Mouse (Mus musculus) midbrain, embryonic 10.5 days (tissue): ENCODE data around the gene Gadd45a. TPM values are rescaled to one million over a fixed set of nuclear protein-coding genes. Genes with fewer than 3 reads are reported as not detected.
"Not testable (repeated sequence)": the region's sequence is repeated elsewhere in the genome, so short reads cannot be mapped to it uniquely, and the experiment has no call there.

ENCODE experiments used
- DNase-seq: peaks from one replicate; pipeline ENCODE4 v3.0.0-alpha.2; 2017; ENCODE audit warnings: low spot score
- H3K27ac ChIP-seq: fragments of 300-500 bp; sonication (generic); replicated peaks from 2 replicates; pipeline ENCODE4 v1.5.1; 2016; ENCODE audit warnings: mild to moderate bottlenecking
- H3K27me3 ChIP-seq: fragments of 300-500 bp; sonication (generic); 2 replicates; pipeline ENCODE4 v1.6.1; 2016; ENCODE audit warnings: low read depth, mild to moderate bottlenecking; ENCODE audit not compliant: poor library complexity, severe bottlenecking
- H3K36me3 ChIP-seq: fragments of 300-500 bp; sonication (generic); 2 replicates; pipeline ENCODE4 v1.6.1; 2016; ENCODE audit warnings: mild to moderate bottlenecking, moderate library complexity
- H3K4me1 ChIP-seq: fragments of 300-500 bp; sonication (generic); 2 replicates; pipeline ENCODE4 v1.6.1; 2016
- H3K4me3 ChIP-seq: fragments of 300-500 bp; sonication (generic); 2 replicates; pipeline ENCODE4 v1.5.1; 2016; ENCODE audit warnings: mild to moderate bottlenecking, moderate library complexity
- H3K9me3 ChIP-seq: fragments of 300-500 bp; sonication (generic); replicated peaks from 2 replicates; pipeline ENCODE4 v1.6.1; 2016; ENCODE audit warnings: mild to moderate bottlenecking
- WGBS: fragments of 180-500 bp; shearing (Covaris S2); methylation state at CpG from one replicate; pipeline ENCODE4 v1.1.7; 2016; 5-methylcytosine and 5-hydroxymethylcytosine counted together
- polyA plus RNA-seq: library from polyadenylated mRNA; unstranded; fragments of >200 nt; fragmentation: Nextera tagmentation; extraction: Ambion mirVana; gene quantifications from 2 replicates; pipeline ENCODE4 v1.2.1, GENCODE M21; 2016

Gadd45a gene
- polyA plus RNA-seq, 1 experiment from 2014 or later, result 15.3 TPM

GRCm38 (mm10) chr6:67038964-67039363, 1.7 kb upstream of the Gadd45a start:
- Histone ChIP-seq H3K9me3 (no peaks in the 10 kb centered on the region), H3K36me3 (no peaks in the 10 kb centered on the region), H3K27ac (no peak overlapping the region), H3K27me3 (peaks cover 9% of the 10 kb centered on the region), H3K4me1 (peaks cover 25% of the 10 kb centered on the region), H3K4me3 (no peak overlapping the region)
- 86% methylated on average over 3 of the region's 3 CpGs for whole genome bisulfite sequencing
- DNase-seq, result no peak

- no peaks in the 10 kb centered on the region for H3K36me3 ChIP-seq
- no peaks in the 10 kb centered on the region for H3K9me3 ChIP-seq
- DNase-seq, result peak; percentile 85
- peaks cover 25% of the 10 kb centered on the region for H3K27me3 ChIP-seq
- WGBS, result under 1% methylated on average over 29 of the region's 29 CpGs
- H3K4me3 ChIP-seq, result peak overlapping the region; percentile 81
- H3K27ac ChIP-seq, result peak overlapping the region; percentile 95
- H3K4me1 ChIP-seq, result peaks cover 26% of the 10 kb centered on the region
Observed at GRCm38 (mm10) chr6:67036356-67036811, 873 bp downstream of the Gadd45a start.

- H3K9me3 ChIP-seq, result no peaks in the 10 kb centered on the region
- peak overlapping the region; percentile 95; the same call in 1 of the 2 replicates for H3K27ac ChIP-seq
- WGBS, result 8% methylated on average over 19 of the region's 19 CpGs
- no peaks in the 10 kb centered on the region for H3K36me3 ChIP-seq
- H3K27me3 ChIP-seq, result peaks cover 33% of the 10 kb centered on the region
- peaks cover 31% of the 10 kb centered on the region for H3K4me1 ChIP-seq
- peak overlapping the region; percentile 81 for H3K4me3 ChIP-seq
- DNase-seq, result peak; percentile 32
Observed at GRCm38 (mm10) chr6:67035388-67036299, 1.6 kb downstream of the Gadd45a start.

- H3K4me3 ChIP-seq, result no peak overlapping the region
- peaks cover 41% of the 10 kb centered on the region for H3K27me3 ChIP-seq
- WGBS, result 46% methylated on average over 7 of the region's 7 CpGs
- no peak for DNase-seq
- peaks cover 42% of the 10 kb centered on the region for H3K4me1 ChIP-seq
- H3K9me3 ChIP-seq, result no peaks in the 10 kb centered on the region
- H3K36me3 ChIP-seq, result no peaks in the 10 kb centered on the region
- no peak overlapping the region for H3K27ac ChIP-seq
Observed at GRCm38 (mm10) chr6:67034331-67035130, 2.7 kb downstream of the Gadd45a start.

DNA sequence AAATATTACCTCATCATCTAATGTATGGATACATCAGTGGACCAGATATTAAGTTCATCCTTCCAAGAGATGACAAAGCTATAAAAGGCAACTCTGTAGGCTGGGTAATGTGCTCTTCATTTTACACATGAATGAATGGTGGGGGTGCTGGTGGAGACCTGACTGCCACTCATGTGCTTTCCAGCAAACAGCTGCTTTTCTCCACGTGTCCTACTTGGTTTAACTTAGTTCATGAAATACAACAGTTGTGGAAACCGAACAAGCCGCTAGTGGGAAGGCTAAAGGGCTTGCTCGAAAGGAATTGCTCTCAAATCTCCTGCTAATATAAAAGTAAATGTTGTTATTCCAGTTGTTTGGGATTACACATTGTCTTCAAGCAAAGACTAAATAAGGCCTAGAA, 3.7 kb downstream of the Gadd45a start:
- peaks cover 50% of the 10 kb centered on the region for H3K27me3 ChIP-seq
- H3K27ac ChIP-seq, result no peak overlapping the region
- H3K4me3 ChIP-seq, result no peak overlapping the region
- peaks cover 44% of the 10 kb centered on the region for H3K4me1 ChIP-seq
- H3K9me3 ChIP-seq, result no peaks in the 10 kb centered on the region
- 73% methylated on average over 4 of the region's 4 CpGs for WGBS
- DNase-seq, result no peak
- no peaks in the 10 kb centered on the region for H3K36me3 ChIP-seq

GRCm38 (mm10) chr6:67032972-67033371, 4.3 kb downstream of the Gadd45a start:
- DNase-seq, H3K4me3 ChIP-seq, H3K27ac ChIP-seq, H3K9me3 ChIP-seq, H3K36me3 ChIP-seq: not testable (repeated sequence)
- Histone ChIP-seq H3K4me1 (peaks cover 44% of the 10 kb centered on the region), H3K27me3 (peaks cover 56% of the 10 kb centered on the region)
- WGBS, result 95% methylated on average over 3 of the region's 4 CpGs

- not testable (repeated sequence) for H3K27ac ChIP-seq, H3K9me3 ChIP-seq, H3K36me3 ChIP-seq, H3K4me3 ChIP-seq, DNase-seq
- Histone ChIP-seq H3K4me1 (peaks cover 42% of the 10 kb centered on the region), H3K27me3 (peaks cover 60% of the 10 kb centered on the region)
Observed at GRCm38 (mm10) chr6:67032551-67032950, 4.7 kb downstream of the Gadd45a start.

GRCm38 (mm10) chr6:67030846-67031245, 6.4 kb downstream of the Gadd45a start:
- no peaks in the 10 kb centered on the region for H3K36me3 ChIP-seq
- peaks cover 68% of the 10 kb centered on the region for H3K27me3 ChIP-seq
- no peak for DNase-seq
- no peak overlapping the region for H3K4me3 ChIP-seq
- WGBS, result 27% methylated on average over 5 of the region's 5 CpGs
- H3K9me3 ChIP-seq, result no peaks in the 10 kb centered on the region
- H3K4me1 ChIP-seq, result peaks cover 35% of the 10 kb centered on the region
- no peak overlapping the region for H3K27ac ChIP-seq

- DNase-seq, result peak; percentile 38
- Histone ChIP-seq H3K36me3 (no peaks in the 10 kb centered on the region), H3K27me3 (peaks cover 68% of the 10 kb centered on the region), H3K4me3 (0 out of 2 replicates have a peak overlapping the region, but pooled peaks have one; percentile 16), H3K9me3 (no peaks in the 10 kb centered on the region), H3K4me1 (peaks cover 31% of the 10 kb centered on the region), H3K27ac (no peak overlapping the region)
- 0% methylated on average over 2 of the region's 2 CpGs for WGBS
Observed at GRCm38 (mm10) chr6:67030416-67030815, 6.8 kb downstream of the Gadd45a start.

GRCm38 (mm10) chr6:67029987-67030386, 7.3 kb downstream of the Gadd45a start:
- H3K36me3 ChIP-seq, result no peaks in the 10 kb centered on the region
- H3K27ac ChIP-seq, result no peak overlapping the region
- H3K27me3 ChIP-seq, result peaks cover 68% of the 10 kb centered on the region
- no peak overlapping the region for H3K4me3 ChIP-seq
- 19% methylated on average over 3 of the region's 3 CpGs for WGBS
- no peaks in the 10 kb centered on the region for H3K9me3 ChIP-seq
- no peak for DNase-seq
- H3K4me1 ChIP-seq, result peaks cover 28% of the 10 kb centered on the region

- no peak overlapping the region for H3K4me3 ChIP-seq
- H3K9me3 ChIP-seq, result no peaks in the 10 kb centered on the region
- no peak for DNase-seq
- 31% methylated on average over 5 of the region's 5 CpGs for WGBS
- H3K27me3 ChIP-seq, result peaks cover 64% of the 10 kb centered on the region
- H3K4me1 ChIP-seq, result peaks cover 23% of the 10 kb centered on the region
- no peak overlapping the region for H3K27ac ChIP-seq
- H3K36me3 ChIP-seq, result no peaks in the 10 kb centered on the region
Observed at GRCm38 (mm10) chr6:67029312-67029950, 7.8 kb downstream of the Gadd45a start.

DNA sequence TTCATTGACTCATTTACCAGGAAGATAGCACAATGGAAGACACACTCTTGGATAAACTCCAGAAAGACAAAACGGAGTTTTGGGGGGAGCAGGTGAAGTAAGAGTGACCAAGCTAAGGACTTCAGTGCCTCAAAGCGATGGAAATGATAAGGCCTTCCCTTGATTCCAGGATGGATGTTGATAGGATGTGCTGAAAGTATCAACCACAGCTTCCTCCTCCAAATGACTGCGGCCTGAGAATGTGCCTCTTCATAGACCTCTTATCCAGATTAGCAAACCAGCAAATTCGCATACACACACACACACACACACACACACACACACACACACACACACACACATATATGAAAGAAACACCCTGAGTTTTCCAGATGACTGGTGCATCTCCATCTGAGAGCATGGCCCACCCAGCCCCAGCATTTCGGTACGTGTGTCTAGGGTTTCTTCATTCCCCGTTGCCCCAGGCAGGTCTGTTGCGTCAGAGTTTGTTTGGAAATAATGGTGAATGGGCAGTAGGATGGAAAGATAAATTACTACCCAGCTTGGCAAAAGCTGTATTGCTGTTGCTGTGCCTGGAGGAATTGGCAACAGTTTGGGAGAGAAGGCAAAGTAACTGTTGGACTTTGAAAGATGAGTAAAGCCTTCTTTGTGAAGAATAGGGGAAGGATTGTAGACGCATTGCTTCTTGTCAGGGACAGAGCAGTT, 9.7 kb downstream of the Gadd45a start:
- peaks cover 17% of the 10 kb centered on the region for H3K4me1 ChIP-seq
- no peaks in the 10 kb centered on the region for H3K9me3 ChIP-seq
- H3K27ac ChIP-seq, result no peak overlapping the region
- no peaks in the 10 kb centered on the region for H3K36me3 ChIP-seq
- DNase-seq, result no peak
- peaks cover 52% of the 10 kb centered on the region for H3K27me3 ChIP-seq
- WGBS, result 86% methylated on average over 9 of the region's 9 CpGs
- no peak overlapping the region for H3K4me3 ChIP-seq
